Mouse (Mus musculus) small intestine, adult 2 months (tissue): Measurements from ENCODE around the gene Mrps6.

Experiments
- CTCF ChIP-seq: fragments of 200-500 bp; IDR thresholded peaks from 2 replicates; pipeline ENCODE4 v1.5.1; 2012; ENCODE audit warnings: low read depth, mild to moderate bottlenecking, control low read depth, inconsistent platforms, low read length, moderate library complexity, mixed read lengths; ENCODE audit not compliant: insufficient replicate concordance, insufficient read length; ENCODE audit errors: extremely low read depth
- POLR2A ChIP-seq: fragments of 200-500 bp; IDR thresholded peaks from 2 replicates; pipeline ENCODE4 v1.6.1; 2012; ENCODE audit warnings: low read depth, mild to moderate bottlenecking, control low read depth, inconsistent platforms, low read length, moderate library complexity

- no peak for TF ChIP-seq CTCF
- no peak for TF ChIP-seq POLR2A
Observed at GRCm38 (mm10) chr16:92089225-92089624, 31.2 kb downstream of the Mrps6 start.
